Mouse (Mus musculus) megakaryocyte, embryonic 14.5 days (primary cell): ENCODE measurements around the gene Ccdc50. TPM values are rescaled to one million over a fixed set of nuclear protein-coding genes. Genes with fewer than 3 reads are reported as not detected.
A peak's percentile ranks its signal among the peaks of the same experiment; 100 is the strongest.

Experiments used
- H3K27me3 ChIP-seq: replicated peaks from 2 replicates; pipeline ENCODE3; 2012; ENCODE audit warnings: inconsistent platforms
- H3K36me3 ChIP-seq: replicated peaks from 2 replicates; pipeline ENCODE3; 2012; ENCODE audit warnings: low read length, inconsistent platforms, mixed read lengths
- H3K4me1 ChIP-seq: 2 replicates; pipeline ENCODE4 v1.6.1; 2012; ENCODE audit warnings: inconsistent platforms
- H3K4me3 ChIP-seq: replicated peaks from 2 replicates; pipeline ENCODE3; 2012; ENCODE audit warnings: moderate library complexity, mild to moderate bottlenecking, inconsistent platforms
- H3K9me3 ChIP-seq: 2 replicates; pipeline ENCODE4 v1.6.1; 2012; ENCODE audit warnings: inconsistent platforms
- FLI1 ChIP-seq: IDR thresholded peaks from 2 replicates; pipeline ENCODE4 v1.6.1; 2012; ENCODE audit warnings: low read length, inconsistent platforms, mixed read lengths
- GATA1 ChIP-seq: IDR thresholded peaks from 3 replicates; pipeline ENCODE4 v1.6.1; 2012; ENCODE audit warnings: mixed read lengths, low read length, inconsistent platforms, borderline replicate concordance
- polyA plus RNA-seq: library from polyadenylated mRNA; stranded (reverse); fragments of >175 nt; gene quantifications from 2 replicates; pipeline ENCODE4 v1.2.3, GENCODE M21; 2012; ENCODE audit warnings: low replicate concordance; ENCODE audit not compliant: insufficient read depth

The Ccdc50 gene
- polyA plus RNA-seq, 1 experiment = 7.2 TPM

DNA sequence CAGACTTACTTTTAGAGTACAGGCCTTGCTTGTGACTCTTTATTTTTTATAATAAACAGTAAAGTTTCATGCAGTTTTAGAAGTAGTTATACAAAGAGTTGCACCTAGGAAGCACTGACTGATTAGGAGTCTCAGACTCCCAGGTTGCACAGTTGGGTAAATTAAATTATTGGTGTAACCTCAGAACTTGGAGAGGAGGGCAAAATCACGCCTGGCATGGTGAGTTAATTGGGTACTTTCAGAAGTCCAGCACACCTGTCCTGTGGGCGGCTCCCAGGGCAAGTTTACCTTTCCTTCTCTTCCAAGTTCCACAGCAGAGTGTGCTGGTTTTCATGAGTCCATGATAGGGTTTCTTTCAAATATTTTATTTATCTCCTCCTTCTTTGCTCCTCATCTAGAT is 3.2 kb downstream of the Ccdc50 start:
- Histone ChIP-seq H3K36me3 (peaks cover under 1% of the 10 kb centered on the region), H3K27me3 (no peaks in the 10 kb centered on the region), H3K4me3 (no peak overlapping the region), H3K9me3 (no peaks in the 10 kb centered on the region), H3K4me1 (peaks cover 44% of the 10 kb centered on the region)
- TF ChIP-seq FLI1 (no peak), GATA1 (no peak)

DNA sequence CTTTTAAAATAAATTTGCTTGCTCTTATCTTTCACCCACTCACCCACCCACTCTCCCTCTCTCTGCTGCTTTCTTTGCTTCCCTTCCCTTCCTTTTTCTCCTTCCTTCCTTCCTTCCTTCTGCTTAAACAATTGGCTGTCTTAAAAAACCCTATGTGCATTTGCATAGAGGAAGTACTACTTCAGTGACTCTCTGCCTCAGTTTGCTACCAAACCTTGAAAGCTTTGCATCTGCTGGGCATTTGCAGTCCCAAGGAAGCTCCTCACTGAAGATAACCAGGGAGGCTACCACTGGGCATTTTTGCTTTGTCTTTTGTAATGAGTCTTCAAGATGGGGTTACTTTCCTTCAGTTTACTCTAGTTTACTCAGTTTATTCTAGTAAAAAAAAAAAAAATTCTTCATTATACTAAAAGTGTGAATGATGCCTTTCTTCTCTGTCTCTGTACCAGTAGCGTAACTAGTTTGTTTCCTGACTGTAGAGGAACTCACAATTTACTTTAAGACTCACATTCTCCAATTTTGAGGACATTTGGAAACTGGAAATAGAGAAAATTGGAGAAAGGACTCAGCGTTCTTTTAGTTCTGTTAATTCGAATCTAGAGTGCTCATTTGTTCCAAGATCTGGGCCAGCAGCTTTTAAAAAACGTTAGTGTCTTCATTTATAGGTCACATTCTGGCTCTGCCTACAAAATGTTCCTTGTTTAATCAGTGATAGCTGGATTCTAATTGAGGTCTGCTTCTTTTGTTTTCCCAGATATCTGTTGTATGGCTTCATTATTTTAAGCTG is 6.8 kb downstream of the Ccdc50 start:
- H3K27me3 ChIP-seq = no peaks in the 10 kb centered on the region
- H3K4me3 ChIP-seq = no peak overlapping the region
- no peak for TF ChIP-seq FLI1
- no peak for TF ChIP-seq GATA1
- no peaks in the 10 kb centered on the region for H3K9me3 ChIP-seq
- peaks cover 6% of the 10 kb centered on the region for H3K36me3 ChIP-seq
- peaks cover 37% of the 10 kb centered on the region for H3K4me1 ChIP-seq

DNA sequence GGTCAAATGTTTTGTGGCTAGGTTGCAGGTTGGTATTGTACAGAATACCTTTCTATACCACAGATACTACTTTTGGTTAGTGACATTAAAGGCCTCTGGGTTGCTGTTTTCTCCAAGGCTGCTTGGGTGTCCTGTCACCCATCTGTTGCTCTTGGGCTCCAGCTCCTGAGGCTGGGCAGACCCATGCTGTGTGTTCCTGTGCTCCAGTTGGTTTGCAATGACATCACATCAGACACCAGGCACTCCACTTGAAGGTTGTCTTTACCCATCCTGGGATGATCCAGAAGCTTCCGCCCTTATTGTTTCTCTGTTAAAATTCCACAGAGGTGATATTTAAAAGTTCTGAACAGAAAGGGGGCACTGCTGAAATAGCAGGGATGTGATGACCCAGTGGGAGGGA is 8.3 kb downstream of the Ccdc50 start:
- Histone ChIP-seq H3K27me3 (no peaks in the 10 kb centered on the region), H3K9me3 (no peaks in the 10 kb centered on the region), H3K36me3 (peaks cover 6% of the 10 kb centered on the region), H3K4me1 (peaks cover 44% of the 10 kb centered on the region), H3K4me3 (no peak overlapping the region)
- TF ChIP-seq FLI1 = no peak
- TF ChIP-seq GATA1 = no peak

DNA sequence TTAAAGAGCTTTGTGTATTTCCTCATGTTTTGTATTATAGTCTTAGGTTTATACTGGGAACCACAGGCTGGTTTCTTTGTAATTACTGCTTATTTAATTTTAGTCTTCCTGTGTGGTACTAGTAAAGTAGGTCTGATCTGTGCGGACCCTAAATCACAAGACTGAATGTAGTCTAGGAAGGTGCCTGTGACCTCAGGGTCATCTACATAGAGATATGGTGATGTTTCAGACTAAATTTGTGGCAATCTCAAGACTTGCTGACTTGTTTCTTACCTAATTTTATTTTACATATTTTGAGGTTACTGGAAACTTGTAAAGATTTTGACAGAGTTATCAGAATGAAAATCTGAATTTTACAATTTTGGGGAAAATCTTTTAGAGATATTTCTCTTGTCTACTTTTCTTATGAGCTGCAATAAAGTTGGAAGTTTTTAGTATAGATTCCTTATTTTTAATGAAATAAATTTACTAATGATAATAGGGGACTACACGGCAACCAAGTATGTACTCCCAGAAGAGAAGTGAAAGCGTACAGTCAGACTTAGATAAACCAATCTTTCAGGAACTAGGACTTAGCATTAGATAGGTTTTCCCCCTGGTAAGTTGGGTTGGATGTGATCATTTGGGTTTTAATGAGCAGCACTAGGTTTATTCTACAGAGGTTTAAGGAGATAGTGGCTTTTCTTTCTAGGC is 10.5 kb downstream of the Ccdc50 start:
- Histone ChIP-seq H3K27me3 (no peaks in the 10 kb centered on the region), H3K9me3 (no peaks in the 10 kb centered on the region), H3K4me1 (peaks cover 37% of the 10 kb centered on the region), H3K4me3 (no peak overlapping the region), H3K36me3 (peaks cover 6% of the 10 kb centered on the region)
- TF ChIP-seq GATA1 (no peak), FLI1 (no peak)

DNA sequence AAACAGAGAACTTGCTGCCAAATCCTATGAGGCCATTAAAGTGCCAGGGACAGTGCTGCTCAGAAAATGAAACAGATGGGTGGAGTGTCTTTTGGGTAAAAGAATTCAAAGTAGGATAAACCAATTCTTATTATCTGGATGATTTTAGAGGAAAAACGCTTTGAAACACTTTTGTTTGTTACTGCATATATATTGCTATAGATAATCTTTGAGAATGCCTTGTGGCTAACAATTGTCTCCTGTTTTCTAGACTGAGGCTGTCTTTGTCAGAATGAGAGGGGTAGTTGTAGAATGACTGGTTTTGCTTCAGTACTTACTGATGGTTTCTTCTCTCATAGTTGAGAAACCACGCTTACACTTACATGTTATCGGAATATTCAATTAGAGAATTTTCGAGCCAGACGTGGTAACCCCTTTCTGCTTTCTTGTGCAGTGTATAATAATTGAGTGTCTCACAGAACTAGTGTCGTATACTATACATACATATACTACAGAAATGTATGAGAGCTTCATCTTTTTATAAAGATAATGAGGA is 11.1 kb downstream of the Ccdc50 start:
- Histone ChIP-seq H3K9me3 (no peaks in the 10 kb centered on the region), H3K4me3 (no peak overlapping the region), H3K4me1 (peaks cover 37% of the 10 kb centered on the region), H3K36me3 (peaks cover 6% of the 10 kb centered on the region), H3K27me3 (no peaks in the 10 kb centered on the region)
- TF ChIP-seq FLI1 (no peak), GATA1 (no peak)

DNA sequence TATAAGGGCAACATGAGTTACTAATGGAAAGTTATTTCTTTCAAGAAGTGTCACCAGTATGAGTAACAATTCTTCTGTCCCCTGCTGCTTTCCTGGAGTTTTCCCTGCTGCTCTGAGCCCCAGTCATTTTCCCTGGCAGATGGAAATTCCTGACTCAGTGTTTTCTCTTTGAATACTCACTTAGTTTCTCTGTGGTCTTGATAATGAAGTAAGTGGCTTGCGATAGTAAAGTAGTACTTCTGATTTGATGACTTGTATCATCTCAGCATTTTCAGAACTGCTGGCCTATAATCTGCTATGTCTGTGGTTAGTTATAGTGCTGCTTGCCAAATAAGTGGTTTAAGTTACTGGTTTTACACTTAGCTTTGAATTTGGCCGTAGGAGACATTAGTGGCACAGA is 12.9 kb downstream of the Ccdc50 start:
- TF ChIP-seq FLI1 = no peak
- no peak for TF ChIP-seq GATA1
- Histone ChIP-seq H3K36me3 (peaks cover 16% of the 10 kb centered on the region), H3K9me3 (no peaks in the 10 kb centered on the region), H3K4me3 (no peak overlapping the region), H3K27me3 (no peaks in the 10 kb centered on the region), H3K4me1 (peaks cover 35% of the 10 kb centered on the region)

DNA sequence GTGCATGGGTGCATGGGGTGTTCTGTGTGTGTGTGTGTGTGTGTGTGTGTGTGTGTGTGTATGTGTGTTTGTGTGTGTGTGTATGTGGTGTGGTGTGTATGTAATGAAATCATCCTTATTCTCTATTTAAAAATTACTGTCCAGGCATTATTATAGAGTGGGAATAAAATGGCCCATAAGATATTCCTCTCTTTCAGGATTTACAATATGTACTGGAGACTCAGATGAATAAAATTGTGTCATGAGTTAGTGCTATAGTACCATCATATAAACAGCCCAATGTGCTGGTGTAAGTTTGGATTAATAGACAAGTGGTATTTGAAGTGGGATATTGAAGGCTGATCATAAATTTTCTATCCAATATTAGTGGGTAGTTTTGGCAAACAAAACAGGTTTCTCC is 15.4 kb downstream of the Ccdc50 start:
- H3K9me3 ChIP-seq = no peaks in the 10 kb centered on the region
- no peak for TF ChIP-seq FLI1
- no peak for TF ChIP-seq GATA1

DNA sequence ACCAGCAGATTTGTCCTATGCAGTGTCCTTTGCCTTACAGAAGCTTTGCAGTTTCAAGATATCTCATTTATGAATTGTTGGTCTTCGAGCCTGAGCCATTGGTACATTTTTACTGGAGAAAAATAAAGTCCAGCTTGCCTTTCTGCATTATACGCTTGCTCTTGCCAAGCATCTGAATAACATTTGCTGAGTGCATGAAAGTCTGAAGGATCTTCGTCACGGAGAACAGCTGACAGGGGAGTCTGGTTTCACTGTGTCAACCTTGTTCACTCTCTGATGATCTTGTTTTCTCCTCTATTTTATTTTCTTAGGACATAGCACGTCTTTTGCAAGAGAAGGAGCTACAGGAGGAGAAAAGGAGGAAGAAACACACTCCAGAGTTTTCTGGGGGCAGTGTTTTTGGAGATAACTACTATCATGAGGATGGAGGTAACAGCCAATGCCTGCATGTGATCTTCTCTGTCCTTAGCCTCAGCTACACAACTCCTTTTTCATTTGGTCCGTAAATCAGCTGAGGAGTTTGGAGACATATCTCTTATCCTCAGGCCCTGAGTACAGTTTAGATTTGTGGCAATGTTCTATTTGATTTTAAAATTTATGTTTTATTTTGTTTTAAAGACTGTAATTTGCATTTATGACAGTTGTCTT is 28.4 kb downstream of the Ccdc50 start:
- Histone ChIP-seq H3K4me3 (no peak overlapping the region), H3K4me1 (peaks cover 40% of the 10 kb centered on the region), H3K9me3 (peaks cover 5% of the 10 kb centered on the region; the same call in 1 of the 2 replicates), H3K27me3 (no peaks in the 10 kb centered on the region), H3K36me3 (peaks cover 69% of the 10 kb centered on the region)
- TF ChIP-seq GATA1 (no peak), FLI1 (no peak)

More for the DNA sequence above, 15.4 kb downstream of the Ccdc50 start:
- Histone ChIP-seq H3K4me1 (peaks cover 32% of the 10 kb centered on the region), H3K4me3 (no peak overlapping the region), H3K36me3 (peaks cover 29% of the 10 kb centered on the region), H3K27me3 (no peaks in the 10 kb centered on the region)

DNA sequence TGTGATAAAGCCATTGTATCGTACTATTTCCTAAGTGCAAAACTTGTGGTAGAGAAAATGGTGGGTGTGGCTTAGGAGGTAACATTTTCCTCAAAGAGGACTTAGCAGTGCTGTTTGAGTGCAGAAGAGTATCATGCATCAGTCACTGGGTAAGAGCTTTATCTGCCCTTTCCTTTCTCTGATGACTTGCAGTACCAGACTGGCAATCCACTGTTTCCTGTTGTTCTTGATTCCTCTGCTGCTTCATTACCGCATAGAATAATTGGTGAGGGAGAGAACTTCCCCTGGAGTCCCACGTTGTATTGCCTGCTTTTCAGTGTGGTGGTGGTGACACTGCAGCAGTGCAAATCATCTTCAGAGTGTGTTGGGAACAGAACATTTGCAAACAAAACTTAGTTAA is 29.0 kb downstream of the Ccdc50 start:
- Histone ChIP-seq H3K36me3 (peaks cover 70% of the 10 kb centered on the region), H3K27me3 (no peaks in the 10 kb centered on the region), H3K4me1 (peaks cover 40% of the 10 kb centered on the region), H3K4me3 (peak overlapping the region; percentile 33), H3K9me3 (peaks cover 10% of the 10 kb centered on the region)
- TF ChIP-seq GATA1 = no peak

DNA sequence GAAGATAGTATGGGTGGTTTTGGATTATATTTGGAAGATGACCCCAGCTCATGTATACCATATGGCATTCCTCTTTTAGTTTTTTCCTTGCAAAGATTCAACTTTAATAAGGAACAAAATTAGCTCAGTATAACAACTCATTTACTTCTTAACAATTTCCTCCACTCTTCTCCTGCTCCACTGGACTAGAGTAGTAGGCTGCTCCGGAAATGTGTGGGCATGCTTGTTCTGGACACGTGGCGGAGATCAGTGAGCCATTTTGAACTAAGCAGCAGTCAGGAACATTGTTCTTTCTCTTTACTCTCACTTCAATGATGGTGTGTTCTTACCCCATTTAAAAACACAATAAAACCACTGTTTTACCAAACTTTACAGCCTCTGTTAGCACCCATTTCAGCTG is 32.3 kb downstream of the Ccdc50 start:
- peaks cover 48% of the 10 kb centered on the region for H3K36me3 ChIP-seq
- no peak overlapping the region for H3K4me3 ChIP-seq
- H3K9me3 ChIP-seq = peaks cover 10% of the 10 kb centered on the region
- TF ChIP-seq FLI1 (no peak), GATA1 (no peak)
- no peaks in the 10 kb centered on the region for H3K27me3 ChIP-seq
- H3K4me1 ChIP-seq = peaks cover 16% of the 10 kb centered on the region
